18 mouse cellular contexts compared by ENCODE assay signal in genomic region chr1:77437881-77438610, GRCm38 (mm10).
A peak's percentile ranks its signal among the peaks of the same experiment; 100 is the strongest.
DNase-seq lines count a peak whose midpoint lies in the region; ATAC-seq lines count a peak whose summit lies in the region.
"Had no signal": no experiment of that assay in that cellular context is flagged by ENCODE, and none has a peak within 500 bp of the region (broad histone marks: within the 10 kb centered on the region; RNA-seq: fewer than 3 reads in every experiment).

No protein-coding gene starts in this region.

- peaks cover 40% of the 10 kb centered on the region for H3K4me1 ChIP-seq in forebrain, embryonic 14.5 days (ENCODE audit: control insufficient read depth, insufficient read depth, low read length)
- peaks cover 42% of the 10 kb centered on the region for H3K4me1 ChIP-seq in forebrain, embryonic 16.5 days (replicated peaks; ENCODE audit: control insufficient read depth, insufficient read depth, low read length)
- H3K4me1 ChIP-seq in hindbrain, embryonic 14.5 days (replicated peaks; ENCODE audit: control insufficient read depth, insufficient read depth, low read length): peaks cover 31% of the 10 kb centered on the region
- peaks cover 59% of the 10 kb centered on the region for H3K4me1 ChIP-seq in hindbrain, embryonic 10.5 days (replicated peaks)
- peaks cover 36% of the 10 kb centered on the region for H3K4me1 ChIP-seq in embryonic facial prominence, embryonic 13.5 days
- H3K4me1 ChIP-seq: heart, embryonic 15.5 days had no signal

- no peak for ATAC-seq in forebrain, embryonic 14.5 days
- ATAC-seq in forebrain, embryonic 16.5 days: no peak
- no peak for ATAC-seq in hindbrain, embryonic 14.5 days (ENCODE audit: low FRiP score)
- ATAC-seq in embryonic facial prominence, embryonic 13.5 days (ENCODE audit: insufficient number of reproducible peaks, insufficient read depth, low FRiP score, low TSS enrichment, low read depth): no peak
- ATAC-seq: intestine, embryonic 15.5 days had no signal

- peaks cover 6% of the 10 kb centered on the region; the same call in 1 of the 2 replicates for H3K36me3 ChIP-seq in forebrain, embryonic 14.5 days (ENCODE audit: control insufficient read depth, insufficient read depth, low read length)
- H3K36me3 ChIP-seq in forebrain, embryonic 16.5 days (ENCODE audit: control insufficient read depth, insufficient read depth): no peaks in the 10 kb centered on the region
- H3K36me3 ChIP-seq in hindbrain, embryonic 14.5 days (replicated peaks; ENCODE audit: control insufficient read depth, insufficient read depth): 0 out of 2 replicates have a peak, but pooled peaks cover 3% of the 10 kb centered on the region
- peaks cover 25% of the 10 kb centered on the region for H3K36me3 ChIP-seq in hindbrain, embryonic 10.5 days
- peaks cover 13% of the 10 kb centered on the region for H3K36me3 ChIP-seq in embryonic facial prominence, embryonic 13.5 days
- H3K36me3 ChIP-seq: heart, embryonic 15.5 days; intestine, embryonic 15.5 days had no signal

- DNase-seq in forebrain, embryonic 14.5 days (ENCODE audit: low spot score): peak; percentile 47
- DNase-seq in hindbrain, embryonic 14.5 days (ENCODE audit: low spot score): peak; percentile 44
- no peak for DNase-seq in hindbrain, embryonic 10.5 days (ENCODE audit: low spot score)
- DNase-seq in Muller cell, postnatal 12 days (ENCODE audit: inconsistent ontology term): peak; percentile 76
- DNase-seq in gastrocnemius, postnatal 36 days: no peak
- DNase-seq: adrenal gland, adult 2 months; adrenal gland, postnatal 25 days; cerebellum, adult 2 months; cerebellum, postnatal 10 days; heart, adult 2 months; heart, postnatal 14 days; kidney, adult 18-20 months had no signal

- H3K4me3 ChIP-seq in forebrain, embryonic 14.5 days (ENCODE audit: low read depth, low read length): no peak overlapping the region
- H3K4me3 ChIP-seq in forebrain, embryonic 16.5 days (replicated peaks; ENCODE audit: low read length): no peak overlapping the region
- no peak overlapping the region for H3K4me3 ChIP-seq in hindbrain, embryonic 14.5 days (replicated peaks; ENCODE audit: low read length)
- no peak overlapping the region for H3K4me3 ChIP-seq in hindbrain, embryonic 10.5 days
- H3K4me3 ChIP-seq in embryonic facial prominence, embryonic 13.5 days: no peak overlapping the region
- H3K4me3 ChIP-seq: heart, adult 2 months; heart, embryonic 15.5 days; intestine, embryonic 15.5 days had no signal

- no peaks in the 10 kb centered on the region for H3K27me3 ChIP-seq in forebrain, embryonic 14.5 days (replicated peaks; ENCODE audit: control insufficient read depth, insufficient read depth, low read length)
- no peaks in the 10 kb centered on the region for H3K27me3 ChIP-seq in forebrain, embryonic 16.5 days (replicated peaks; ENCODE audit: control insufficient read depth, insufficient read depth, low read length)
- no peaks in the 10 kb centered on the region for H3K27me3 ChIP-seq in hindbrain, embryonic 14.5 days (ENCODE audit: control insufficient read depth, insufficient read depth, low read length)
- H3K27me3 ChIP-seq in hindbrain, embryonic 10.5 days (ENCODE audit: insufficient read depth, poor library complexity, severe bottlenecking): no peaks in the 10 kb centered on the region; the same call in 1 of the 2 replicates
- no peaks in the 10 kb centered on the region for H3K27me3 ChIP-seq in embryonic facial prominence, embryonic 13.5 days
- H3K27me3 ChIP-seq: CH12.LX; heart, embryonic 15.5 days; intestine, embryonic 15.5 days had no signal

- H3K4me2 ChIP-seq in forebrain, embryonic 14.5 days (ENCODE audit: low read length): no peak overlapping the region
- H3K4me2 ChIP-seq in forebrain, embryonic 16.5 days (ENCODE audit: low read length): no peak overlapping the region
- no peak overlapping the region for H3K4me2 ChIP-seq in hindbrain, embryonic 14.5 days (replicated peaks)
- H3K4me2 ChIP-seq in embryonic facial prominence, embryonic 13.5 days: no peak overlapping the region
- H3K4me2 ChIP-seq: heart, embryonic 11.5 days; heart, embryonic 15.5 days; intestine, embryonic 15.5 days had no signal

- H3K9ac ChIP-seq in forebrain, embryonic 14.5 days (ENCODE audit: low read length): no peak overlapping the region
- H3K9ac ChIP-seq in forebrain, embryonic 16.5 days (replicated peaks; ENCODE audit: low read depth, low read length): no peak overlapping the region
- no peak overlapping the region for H3K9ac ChIP-seq in hindbrain, embryonic 14.5 days
- H3K9ac ChIP-seq in embryonic facial prominence, embryonic 13.5 days: no peak overlapping the region
- H3K9ac ChIP-seq: heart, embryonic 15.5 days; intestine, embryonic 15.5 days had no signal

- 68% methylated on average over 10 of the region's 10 CpGs for WGBS in forebrain, embryonic 14.5 days
- 48% methylated on average over 10 of the region's 10 CpGs for WGBS in forebrain, embryonic 16.5 days
- WGBS in hindbrain, embryonic 14.5 days: 53% methylated on average over 10 of the region's 10 CpGs
- WGBS in hindbrain, embryonic 10.5 days: 88% methylated on average over 10 of the region's 10 CpGs
- 67% methylated on average over 10 of the region's 10 CpGs for WGBS in embryonic facial prominence, embryonic 13.5 days

- no peak overlapping the region for H3K27ac ChIP-seq in forebrain, embryonic 14.5 days (ENCODE audit: low read depth, low read length)
- no peak overlapping the region for H3K27ac ChIP-seq in forebrain, embryonic 16.5 days (ENCODE audit: low read length)
- H3K27ac ChIP-seq in hindbrain, embryonic 14.5 days: no peak overlapping the region
- no peak overlapping the region for H3K27ac ChIP-seq in hindbrain, embryonic 10.5 days
- 0 out of 2 replicates have a peak overlapping the region, but pooled peaks have one; percentile 4 for H3K27ac ChIP-seq in embryonic facial prominence, embryonic 13.5 days
- H3K27ac ChIP-seq: heart, adult 2 months; heart, embryonic 15.5 days; intestine, embryonic 15.5 days had no signal

- intact Hi-C loops in gastrocnemius, postnatal 36 days (cut with DNase I): no loop called here

- H3K9me3 ChIP-seq in forebrain, embryonic 14.5 days (replicated peaks; ENCODE audit: control insufficient read depth, low read length): no peaks in the 10 kb centered on the region
- H3K9me3 ChIP-seq in forebrain, embryonic 16.5 days (ENCODE audit: control insufficient read depth, low read length): no peaks in the 10 kb centered on the region
- H3K9me3 ChIP-seq in hindbrain, embryonic 14.5 days (ENCODE audit: control insufficient read depth, low read length): no peaks in the 10 kb centered on the region
- no peaks in the 10 kb centered on the region for H3K9me3 ChIP-seq in hindbrain, embryonic 10.5 days
- H3K9me3 ChIP-seq in embryonic facial prominence, embryonic 13.5 days: no peaks in the 10 kb centered on the region
- H3K9me3 ChIP-seq: heart, embryonic 15.5 days; intestine, embryonic 15.5 days had no signal

Comparison
In these comparisons a context has a peak if more than half of its experiments do, and no peak if none do; other contexts are left out.
1. DNase-seq: peak in forebrain, embryonic 14.5 days (single experiment), hindbrain, embryonic 14.5 days (single experiment) and Muller cell, postnatal 12 days (single experiment); none in hindbrain, embryonic 10.5 days (single experiment) and gastrocnemius, postnatal 36 days (0 of 2).